Mouse (Mus musculus): ENCODE data around the gene Tulp1.
"Not testable (repeated sequence)": the region's sequence is repeated elsewhere in the genome, so short reads cannot be mapped to it uniquely, and the experiment has no call there.

Tulp1 gene

DNA sequence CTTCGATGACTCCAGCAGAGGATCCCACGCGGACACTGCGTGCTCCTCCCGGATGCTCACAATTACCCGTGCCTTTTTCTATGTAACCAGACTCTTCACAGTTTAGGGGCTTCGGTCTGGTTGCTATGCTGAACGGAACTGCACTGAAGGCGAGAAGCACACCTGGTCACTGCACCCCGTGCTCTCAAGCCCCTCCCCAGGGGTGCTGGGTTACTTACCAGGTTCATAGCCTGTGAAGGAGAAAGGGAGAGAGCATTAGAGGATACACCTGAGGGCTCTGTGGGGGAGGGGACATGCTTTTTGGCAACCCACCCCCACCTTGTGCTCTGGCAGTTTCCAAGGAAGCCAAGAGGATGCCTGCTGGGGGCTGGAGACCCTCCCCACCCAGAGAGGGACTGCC, 29.8 kb downstream of the Tulp1 start:
- no peak for DNase-seq

DNA sequence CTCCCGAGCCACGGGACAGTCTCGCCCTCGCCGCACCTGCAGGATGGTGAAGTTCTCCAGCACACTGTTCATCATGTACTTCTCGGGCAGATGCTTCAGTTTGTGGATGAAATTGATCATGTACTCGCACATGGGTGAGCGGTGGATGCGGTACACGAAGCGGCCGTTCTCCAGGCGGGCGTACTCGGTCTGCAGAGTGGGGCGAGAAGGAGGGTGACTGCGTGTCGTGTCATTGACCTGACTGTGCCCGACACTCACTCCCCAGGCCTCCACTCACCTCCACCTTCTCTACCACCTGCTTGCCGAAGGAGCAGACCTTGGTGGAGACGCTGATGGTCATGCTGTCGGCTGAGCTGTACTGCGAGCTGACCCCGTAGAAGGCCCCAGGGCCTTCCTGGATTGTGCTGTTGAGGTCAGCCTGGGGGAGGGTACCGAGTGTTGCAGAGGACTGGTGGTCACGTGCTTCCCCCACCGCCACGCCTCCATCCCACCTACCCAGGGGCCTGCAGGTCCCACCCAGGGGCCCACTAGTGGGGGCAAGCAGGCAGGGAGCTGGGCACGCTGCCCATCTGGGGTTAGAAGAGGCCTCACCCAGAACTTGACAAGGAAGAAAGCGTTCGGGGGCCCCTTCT, 32.0 kb downstream of the Tulp1 start:
- DNase-seq, result peak in 1 of 2 experiments; percentile 35

DNA sequence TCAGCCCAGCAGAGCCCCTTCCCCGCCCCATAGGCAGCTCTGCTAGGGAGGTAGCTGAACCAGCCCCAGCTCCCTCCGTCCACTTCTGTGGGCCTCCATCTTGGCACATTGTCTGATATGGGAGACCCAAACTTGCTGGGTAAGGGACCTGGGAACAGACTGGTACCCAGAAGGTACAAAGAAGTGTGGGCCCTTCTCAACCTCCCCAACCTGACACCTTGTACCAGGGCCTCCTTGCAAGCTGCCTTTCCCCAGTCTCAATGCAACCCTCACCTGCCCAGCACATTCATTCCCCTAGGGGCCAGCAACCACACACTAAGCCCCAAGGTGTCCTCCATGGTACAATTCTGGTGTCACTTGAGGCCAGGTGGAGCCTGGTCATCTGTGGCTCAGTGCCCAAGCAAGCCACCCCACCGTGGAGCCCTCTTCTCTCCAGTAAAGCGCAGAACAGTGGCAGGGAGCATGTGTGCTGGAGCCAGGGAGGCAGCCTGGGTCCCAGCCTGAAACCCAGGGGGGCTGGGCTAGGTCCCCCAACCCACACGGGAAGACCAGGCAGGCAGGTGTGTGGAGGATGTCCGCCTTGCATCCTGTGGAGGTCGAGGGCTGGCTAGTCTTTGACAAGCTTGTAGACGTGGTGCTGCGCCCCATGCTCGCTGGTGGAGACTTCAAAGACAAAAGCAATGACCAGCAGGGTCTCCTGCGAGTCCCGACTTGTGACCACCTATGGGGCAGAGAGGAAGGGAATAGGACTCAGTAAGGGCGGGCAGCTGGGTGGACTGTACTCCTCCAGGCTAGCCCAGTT, 32.7 kb downstream of the Tulp1 start:
- DNase-seq, result peak in 1 of 2 experiments; percentile 33

DNA sequence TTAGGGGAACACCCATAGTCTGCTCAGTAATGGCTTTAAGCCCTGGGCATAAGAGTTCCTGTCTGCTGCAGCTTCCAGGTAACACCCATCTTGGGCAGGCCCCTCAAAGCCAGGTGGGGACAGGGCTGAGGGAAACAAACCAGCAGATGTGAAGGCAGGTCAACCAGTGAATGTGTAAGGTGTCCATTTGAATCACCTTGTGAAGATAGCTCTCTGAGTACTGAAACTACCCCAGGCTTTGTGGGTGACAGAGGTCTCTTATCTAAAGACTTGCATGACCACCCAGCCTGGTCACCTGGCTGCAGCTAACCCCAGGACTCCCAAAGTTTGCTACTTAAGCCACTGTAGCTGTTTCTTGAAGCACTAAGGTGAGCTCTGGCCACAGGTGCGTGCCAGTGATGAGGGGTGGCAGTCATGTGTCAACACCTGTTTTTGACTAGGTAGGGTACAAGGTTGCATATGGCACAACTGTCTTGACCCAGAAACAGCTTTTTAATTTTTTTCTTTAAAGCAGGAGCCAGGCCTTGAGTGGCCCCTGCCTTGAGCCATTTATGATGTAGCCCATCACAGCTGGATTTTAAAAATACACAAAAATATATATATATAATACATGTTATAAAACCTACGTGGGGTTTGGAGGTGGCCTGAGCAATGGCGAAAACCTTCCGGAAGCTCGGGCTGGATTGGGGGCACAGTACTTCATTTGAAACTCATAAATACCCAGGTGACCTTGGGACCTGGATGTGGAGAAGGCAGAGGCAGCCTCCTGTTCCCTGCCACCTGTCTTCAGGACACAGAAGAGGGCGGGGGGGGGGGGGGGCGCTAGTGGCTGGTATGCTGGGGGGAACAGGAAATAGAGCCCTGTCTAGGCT, 33.5 kb downstream of the Tulp1 start:
- DNase-seq, result no peak

DNA sequence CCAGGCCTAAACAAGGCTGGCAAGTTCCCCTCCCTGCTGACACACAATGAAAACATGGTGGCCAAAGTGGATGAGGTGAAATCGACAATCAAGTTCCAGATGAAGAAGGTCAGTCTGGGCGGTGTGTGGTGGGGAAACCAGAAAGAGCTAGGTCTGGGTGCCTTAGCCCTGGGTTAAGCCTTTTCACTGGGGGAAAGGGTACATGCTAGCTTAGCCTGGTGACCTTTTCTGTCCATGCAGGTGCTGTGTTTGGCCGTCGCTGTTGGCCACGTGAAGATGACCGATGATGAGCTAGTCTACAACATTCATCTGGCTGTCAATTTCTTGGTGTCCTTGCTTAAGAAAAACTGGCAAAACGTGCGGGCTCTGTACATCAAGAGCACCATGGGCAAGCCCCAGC, 34.4 kb downstream of the Tulp1 start:
- not testable (repeated sequence) for DNase-seq

DNA sequence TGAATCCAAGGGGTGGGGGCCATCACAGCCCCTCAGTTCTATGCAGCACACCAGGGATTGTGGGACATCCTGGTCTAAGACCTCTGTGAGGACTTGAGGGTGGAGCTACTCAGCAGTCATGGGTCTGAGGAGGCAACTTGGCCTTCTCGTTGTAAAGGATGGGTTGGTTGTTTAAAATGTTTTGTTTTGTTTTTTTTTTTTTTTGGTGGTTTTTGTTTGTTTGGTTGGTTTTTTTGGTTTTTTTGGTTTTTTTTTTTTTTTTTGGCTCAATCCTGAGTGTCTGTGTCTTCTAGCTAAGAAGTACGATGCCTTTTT, 34.8 kb downstream of the Tulp1 start:
- no peak for DNase-seq

DNA sequence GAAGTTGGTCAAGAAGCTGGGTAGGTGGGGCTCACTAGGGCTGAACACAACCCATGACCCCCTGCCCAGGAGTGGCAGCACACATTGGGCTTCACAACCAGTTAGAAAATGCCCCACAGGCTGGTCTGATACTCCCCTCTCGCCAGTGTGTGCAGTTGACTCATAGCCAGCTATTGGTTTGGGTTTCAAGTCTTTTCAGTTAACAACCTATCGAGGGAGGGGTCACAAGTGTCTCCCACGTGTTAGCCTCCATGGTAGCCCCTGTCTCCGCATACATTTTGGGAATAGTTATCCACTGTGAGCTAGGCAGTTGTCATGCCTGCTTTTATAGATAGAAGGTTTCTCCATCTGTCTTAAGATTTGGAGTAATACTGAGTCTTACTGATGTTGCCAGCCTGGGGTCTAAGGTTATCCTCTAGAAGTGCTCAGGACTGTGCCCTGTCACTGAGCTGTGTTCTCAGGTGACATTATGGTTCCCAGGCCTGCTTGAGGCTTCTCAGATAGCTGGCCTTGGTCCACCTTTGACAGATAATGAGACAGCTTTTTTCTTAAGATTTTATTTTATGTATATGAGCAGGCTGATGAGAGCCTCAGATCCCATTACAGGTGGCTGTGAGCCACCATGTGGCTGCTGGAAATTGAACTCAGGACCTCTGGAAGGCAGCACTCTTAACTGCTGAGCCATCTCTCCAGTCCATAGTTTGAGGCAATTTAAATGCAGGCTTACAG, 35.4 kb downstream of the Tulp1 start:
- DNase-seq, result peak in 1 of 2 experiments; percentile 32

DNA sequence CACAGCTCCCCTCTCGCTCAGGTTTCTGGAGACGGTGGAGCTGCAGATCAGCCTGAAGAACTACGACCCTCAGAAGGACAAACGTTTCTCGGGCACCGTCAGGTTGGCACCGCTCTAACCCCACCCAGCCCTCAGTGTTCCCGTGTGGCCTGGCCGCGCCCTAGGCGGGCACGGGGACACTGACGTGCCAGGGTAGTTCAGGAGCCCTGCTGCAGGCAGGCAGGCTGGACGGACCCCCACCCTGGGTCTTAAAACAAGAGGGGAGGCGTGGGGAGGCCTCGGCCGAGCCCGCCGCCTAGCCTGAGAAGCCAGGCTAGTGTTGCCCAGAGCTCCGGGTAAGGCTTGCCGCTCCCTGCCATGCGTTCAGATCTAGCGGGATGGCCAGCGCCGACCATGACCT, 36.1 kb downstream of the Tulp1 start:
- DNase-seq, result peak in 1 of 2 experiments; percentile 45

DNA sequence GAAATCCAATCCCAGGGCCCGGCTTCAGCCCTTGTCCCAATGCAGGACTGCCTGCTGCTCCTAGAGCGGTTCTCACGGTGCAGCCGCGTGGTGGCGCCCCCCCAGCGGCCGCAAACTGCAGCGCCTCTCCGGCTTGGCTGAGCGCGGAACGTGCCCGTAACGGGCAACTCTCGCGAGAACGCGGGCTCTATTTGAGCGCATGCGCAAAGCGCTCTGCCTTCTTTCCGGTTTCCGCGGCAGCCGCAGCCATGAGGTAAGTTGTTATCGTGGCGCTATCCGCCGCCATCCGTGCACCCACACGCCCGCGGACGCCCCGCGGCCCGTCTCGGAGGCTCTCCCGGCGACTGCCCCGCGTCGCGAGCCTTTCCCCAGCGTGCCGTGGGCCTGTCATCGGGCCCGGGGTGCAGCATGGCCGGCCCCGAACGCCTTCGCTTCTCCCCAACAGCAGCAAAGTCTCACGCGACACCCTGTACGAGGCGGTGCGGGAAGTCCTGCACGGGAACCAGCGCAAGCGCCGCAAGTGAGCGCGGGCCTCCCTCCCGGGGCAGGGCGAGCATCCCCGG, 36.6 kb downstream of the Tulp1 start, which contains the start of gene Rpl10a:
Gene Rpl10a, plus strand, starts transcription at position 106 of the 563 bp plus-strand sequence.
- peak; percentile 99 for DNase-seq

DNA sequence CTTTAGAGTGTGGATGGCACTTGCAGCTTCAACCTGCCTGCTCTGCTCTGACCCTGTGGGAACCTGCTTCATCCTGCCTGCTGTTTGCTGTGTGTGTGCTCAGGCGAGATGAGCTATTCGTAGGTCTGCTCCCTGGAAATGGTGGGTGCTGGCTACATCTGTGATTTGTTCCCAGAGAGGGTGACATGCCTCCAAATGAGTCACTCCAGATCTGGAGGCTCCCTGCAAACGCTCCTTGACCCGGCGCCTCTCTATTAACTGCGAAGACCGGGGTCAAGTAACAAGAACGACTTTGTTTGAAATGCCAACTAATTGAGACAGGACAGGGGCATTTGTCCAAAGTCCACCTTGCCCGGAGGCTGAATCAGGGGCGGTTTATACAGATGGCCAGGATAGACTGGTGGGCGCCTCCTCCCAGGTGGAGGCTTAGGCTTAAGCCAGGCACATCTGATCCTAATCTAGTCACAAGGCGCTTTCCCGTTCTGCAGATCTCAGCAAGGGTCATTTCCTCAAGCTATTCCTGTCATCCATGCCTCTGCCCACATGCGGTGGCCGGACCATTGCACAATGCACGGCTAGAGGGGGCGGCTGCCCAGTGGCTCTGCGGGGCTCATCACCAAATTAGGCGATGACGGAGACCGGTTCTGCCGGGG, 37.2 kb downstream of the Tulp1 start:
- DNase-seq, result no peak

DNA sequence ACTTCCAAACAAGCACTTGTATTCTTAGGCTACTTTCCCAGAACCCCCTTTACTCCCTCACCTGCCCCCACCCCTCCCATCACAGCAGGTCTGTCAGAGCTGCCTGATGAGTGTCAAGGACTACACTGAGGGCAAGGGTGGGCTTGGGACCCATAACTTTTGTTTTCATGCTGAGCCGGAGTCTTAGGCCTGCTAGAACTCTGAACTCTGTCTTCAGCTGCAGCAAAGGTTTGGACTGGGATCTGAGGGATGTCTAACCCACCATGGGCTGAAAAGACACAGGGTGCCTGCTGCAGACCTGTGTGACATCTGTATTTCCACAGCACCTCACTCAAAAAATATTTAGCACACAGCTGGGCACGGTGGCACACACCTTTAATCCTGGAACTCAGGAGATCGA, 38.1 kb downstream of the Tulp1 start:
- DNase-seq, result no peak

DNA sequence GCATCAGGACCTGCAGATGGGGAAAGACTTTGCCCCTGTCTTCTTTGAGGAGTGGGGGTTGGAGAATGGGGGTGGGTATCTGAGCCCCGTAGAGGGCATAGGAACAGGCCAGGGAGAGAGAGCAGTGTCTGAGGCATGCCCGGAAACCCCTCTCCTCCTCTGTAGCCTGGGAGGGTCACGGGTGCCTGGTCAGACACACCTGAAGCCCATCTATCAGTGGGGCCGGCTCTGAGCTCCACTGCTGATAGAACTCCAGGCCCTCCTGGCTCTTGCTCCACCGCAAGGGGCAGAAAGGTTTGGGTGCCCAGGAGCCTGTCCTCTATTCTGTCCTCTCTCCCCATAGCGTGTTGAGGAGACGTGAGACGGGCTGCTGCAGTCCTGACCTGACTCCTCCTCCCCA, 39.3 kb downstream of the Tulp1 start:
- no peak for DNase-seq

DNA sequence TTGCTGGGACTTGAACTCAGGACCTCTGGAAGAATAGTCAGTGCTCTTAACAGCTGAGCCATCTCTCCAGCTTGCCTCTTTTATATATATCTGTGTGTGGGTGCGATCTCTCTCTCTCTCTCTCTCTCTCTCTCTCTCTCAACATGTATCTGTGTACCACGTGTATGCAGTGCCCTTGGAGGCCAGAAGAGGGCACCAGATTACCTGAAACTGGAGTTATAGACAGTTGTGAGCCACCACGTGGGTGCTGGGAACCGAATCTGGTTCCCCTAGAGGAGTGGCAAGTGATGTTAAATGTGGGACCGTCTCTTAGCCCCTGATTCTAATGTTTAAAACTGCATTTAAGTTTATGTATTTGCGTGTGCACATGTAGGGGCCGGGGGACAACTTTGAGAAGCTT, 40.6 kb downstream of the Tulp1 start:
- not testable (repeated sequence) for DNase-seq

DNA sequence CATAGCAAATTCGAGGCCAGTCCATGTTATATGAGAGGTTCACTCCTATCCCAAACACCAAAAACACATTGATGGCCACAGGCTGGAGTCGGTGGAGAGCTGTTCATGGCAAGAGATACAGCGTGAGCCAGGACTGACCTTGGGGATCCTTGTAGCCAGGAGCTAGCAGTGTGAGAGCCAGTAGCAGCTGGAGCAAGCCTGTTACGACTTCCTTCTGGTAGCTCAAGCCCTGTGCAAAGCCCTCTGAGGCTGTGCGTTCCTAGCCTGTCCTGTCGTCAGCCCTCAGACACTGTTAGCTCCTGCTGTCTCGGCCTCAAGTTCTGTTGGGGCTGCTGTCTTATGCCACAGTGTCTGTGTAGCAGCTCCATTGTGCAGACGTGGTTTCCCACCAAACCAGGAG, 41.2 kb downstream of the Tulp1 start:
- DNase-seq, result no peak

DNA sequence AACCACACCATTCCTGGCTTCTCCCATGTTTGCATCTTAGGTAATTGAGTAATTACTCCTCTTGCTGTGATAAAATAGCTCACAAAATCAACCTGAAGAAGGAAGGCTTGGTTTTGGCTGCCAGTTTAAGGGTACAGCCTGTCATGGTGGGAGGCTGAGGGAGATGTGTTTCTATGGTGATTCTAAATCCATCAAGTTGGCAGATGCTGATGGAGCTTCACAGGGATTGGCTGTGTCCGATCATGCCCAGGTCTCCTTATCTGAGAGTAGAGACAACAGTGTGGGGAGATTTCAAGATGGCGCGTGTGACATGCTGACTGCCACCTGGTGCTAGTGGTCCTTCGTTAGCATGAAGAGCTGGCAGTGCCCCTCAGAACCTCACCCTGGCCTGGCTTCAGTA, 43.3 kb downstream of the Tulp1 start:
- DNase-seq, result no peak

DNA sequence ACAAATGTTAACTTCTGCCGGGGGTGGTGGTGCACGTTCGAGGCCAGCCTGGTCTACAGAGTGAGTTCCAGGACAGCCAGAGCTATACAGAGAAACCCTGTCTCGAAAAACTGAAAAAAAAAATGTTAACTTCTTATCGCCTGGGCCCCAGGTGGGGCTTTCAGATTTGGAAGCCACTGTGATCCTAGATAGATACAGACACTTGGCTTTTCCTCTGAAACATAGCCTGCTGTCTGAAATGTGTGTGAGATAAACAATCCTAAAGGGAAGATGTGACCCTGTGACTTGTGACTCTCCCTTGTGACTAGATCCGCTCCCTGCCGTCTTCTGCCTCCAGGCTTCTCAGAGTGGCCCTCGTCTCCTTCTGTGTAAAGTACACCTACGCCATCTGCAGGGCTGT, 47.3 kb downstream of the Tulp1 start:
- no peak for DNase-seq

DNA sequence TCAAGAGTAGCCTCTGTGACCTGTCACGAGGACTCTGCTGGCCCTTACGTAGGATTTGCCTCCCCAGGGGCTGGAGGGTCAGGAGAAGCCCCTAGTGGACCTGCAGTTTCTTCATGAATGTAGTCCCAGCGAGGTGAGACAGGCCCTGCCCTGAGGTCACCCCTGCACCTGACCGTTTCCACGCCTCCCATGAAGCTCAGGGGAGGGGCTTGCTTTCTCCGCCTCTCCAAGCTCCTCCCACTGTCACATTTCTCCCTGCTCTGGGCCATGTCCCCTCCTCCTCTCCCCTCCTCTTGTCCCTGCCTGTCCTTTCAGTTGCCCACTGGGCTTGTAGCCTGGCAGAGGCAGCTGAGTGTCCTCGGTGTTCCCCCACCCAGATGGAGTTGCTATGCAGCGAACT, 47.9 kb downstream of the Tulp1 start:
- no peak for DNase-seq

DNA sequence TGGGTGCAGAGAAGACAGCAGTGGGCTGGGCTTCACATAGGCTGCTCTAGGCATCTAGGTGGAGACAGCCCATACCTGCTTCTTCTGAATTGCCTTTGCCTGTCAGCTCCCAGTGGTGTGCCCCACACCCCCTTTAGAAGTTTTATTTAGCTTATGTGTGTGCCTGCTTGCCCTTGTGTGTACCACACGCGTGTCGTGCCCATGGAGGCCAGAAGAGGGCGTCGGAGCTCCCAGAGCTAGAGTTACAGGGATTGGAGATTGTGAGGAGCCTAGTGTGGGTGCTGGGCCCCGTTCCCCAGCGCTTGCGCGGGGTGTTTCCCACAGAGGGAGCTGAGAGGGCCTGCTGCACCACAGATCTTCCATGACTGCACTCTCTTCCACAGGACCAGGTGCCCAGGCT, 48.5 kb downstream of the Tulp1 start:
- DNase-seq, result peak in 1 of 2 experiments; percentile 13

DNA sequence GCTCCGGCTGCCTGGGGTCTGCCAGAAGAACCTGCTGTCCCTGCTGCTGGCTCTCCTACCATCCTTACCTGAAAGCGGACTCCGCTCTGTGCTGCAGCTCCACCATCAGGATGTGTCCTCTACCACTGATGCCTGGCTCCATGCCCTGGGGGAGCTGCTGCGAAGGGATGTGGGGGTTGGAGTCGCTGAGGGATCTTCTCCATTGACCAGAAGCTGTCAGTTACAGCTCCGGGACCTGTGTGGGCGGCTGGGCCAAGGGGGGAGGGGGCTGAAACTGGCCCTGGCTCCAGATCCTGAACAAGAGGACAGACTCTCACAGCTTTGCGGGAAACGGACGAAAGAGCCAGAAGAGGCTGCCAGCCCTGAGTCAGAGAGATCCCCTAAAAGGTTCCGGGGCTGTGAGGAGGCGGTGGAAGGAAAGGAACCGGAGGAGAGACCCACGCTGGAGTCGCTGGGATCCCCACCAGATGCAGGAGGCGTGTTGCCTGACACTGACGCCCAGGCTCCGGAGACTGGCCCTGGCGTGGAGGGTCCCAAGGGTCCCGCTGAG, 49.3 kb downstream of the Tulp1 start:
- peak; percentile 67 to 70 for DNase-seq

DNA sequence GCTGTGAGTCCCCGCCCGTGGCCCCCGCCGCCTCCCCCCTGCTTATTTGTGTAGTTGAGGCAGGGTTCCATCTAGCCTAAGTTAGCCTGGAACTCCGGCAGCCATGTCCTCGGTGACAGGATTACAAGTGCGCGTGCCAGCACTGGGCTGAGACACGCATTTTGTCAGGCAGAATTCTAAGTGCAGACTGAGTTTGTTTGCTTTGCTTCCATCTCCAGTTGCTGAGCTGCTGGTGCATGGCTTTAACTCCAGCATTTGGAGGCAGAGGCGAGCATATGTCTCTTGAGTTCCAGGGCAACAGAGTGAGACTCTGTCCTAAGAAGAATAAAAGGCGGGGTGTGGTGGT, 51.2 kb downstream of the Tulp1 start:
- DNase-seq, result peak in 1 of 2 experiments; percentile 64

DNA sequence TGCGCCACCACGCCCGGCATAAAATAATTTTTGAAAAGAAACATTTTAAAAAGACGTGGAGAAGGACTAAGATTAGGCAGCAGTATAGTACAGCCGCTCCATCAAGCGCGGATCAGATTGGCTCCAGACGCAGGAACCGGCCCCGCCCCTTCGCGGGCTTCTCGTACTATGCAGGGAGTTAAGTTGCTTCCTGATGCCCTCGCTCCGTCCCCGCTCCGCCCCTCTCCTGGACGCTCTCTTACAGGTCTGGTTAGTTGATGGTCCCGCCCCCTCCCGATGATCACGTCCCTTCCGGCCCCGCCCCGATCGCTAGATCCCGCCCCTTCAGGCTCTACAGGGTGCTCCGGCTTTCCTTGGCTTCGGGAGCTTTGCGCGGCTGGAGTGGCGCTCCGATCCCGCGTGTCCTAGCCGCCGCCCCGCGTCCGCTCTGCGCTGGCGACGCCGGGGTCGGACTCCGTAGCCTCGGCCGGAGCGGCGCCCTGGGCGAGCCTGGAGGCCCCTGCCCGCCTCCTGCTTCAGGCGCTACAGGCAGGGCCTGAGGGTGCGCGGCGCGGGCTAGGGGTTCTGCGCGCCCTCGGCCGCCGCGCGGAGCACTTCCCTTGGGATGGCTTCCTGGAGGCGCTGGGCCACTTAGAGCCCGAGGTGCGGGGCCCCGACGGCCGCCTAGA, 51.7 kb downstream of the Tulp1 start, which contains the start of gene Fance:
Gene Fance, plus strand, starts transcription at position 308 of the 668 bp plus-strand sequence.
- DNase-seq, result peak; percentile 97 to 98

Data from cerebellum, postnatal 10 days (tissue).